In the genomic region with DNA sequence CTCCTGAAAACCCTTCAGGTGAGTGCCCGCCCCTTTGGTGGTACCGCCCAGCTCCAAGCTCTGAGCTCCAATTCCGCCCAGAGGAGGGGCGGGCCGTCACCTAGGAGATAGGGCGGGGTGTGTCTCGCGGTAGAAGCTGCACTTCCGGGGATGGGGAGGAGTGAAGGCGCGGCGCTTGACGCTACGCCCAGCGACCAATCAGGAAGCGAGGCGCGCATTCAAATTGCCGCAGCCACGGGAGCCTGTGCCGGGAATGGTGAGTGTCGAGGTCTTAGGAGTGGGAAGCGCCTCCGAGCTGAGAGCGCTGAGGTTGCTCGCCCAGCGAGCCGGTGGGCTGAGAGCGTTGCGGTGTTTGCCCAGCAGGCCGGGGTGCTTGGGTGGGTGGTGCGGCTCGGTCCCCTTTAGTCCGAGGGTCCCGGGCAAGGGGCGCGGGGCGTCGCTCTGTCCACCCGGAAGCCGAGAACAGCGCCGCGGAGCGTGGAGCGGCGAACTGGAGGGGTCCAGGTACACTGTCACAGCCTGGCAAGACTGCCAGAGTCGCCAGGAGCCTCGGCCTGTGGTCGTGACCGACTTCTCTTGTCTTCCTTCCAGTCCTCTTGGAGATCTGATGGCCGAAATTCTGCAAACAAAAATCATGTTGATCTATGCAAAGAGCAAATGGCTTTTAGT, we compare ENCODE assay signal across 8 mouse cellular contexts. TPM values are rescaled to one million over a fixed set of nuclear protein-coding genes. Genes with fewer than 3 reads are reported as not detected.
DNase-seq lines count a peak whose midpoint lies in the region; ATAC-seq lines count a peak whose summit lies in the region.

A gene (plus strand): TSS at position 201 of the 669 bp plus-strand sequence.

- H3K27ac ChIP-seq in forebrain, embryonic 10.5 days: peak within 1 kb of the TSS; percentile 94
- H3K27ac ChIP-seq in heart, embryonic 16.5 days (ENCODE audit: low read length): no peak within 1 kb of the TSS
- peak within 1 kb of the TSS; percentile 88 for H3K27ac ChIP-seq in liver, embryonic 15.5 days (replicated peaks)
- H3K27ac ChIP-seq in neural tube, embryonic 12.5 days: no peak within 1 kb of the TSS

- H3K4me1 ChIP-seq in forebrain, embryonic 10.5 days: peaks cover 27% of the 10 kb centered on the region
- H3K4me1 ChIP-seq in heart, embryonic 16.5 days (ENCODE audit: control insufficient read depth, insufficient read depth, low read length): peaks cover 15% of the 10 kb centered on the region
- H3K4me1 ChIP-seq in liver, embryonic 15.5 days (replicated peaks): peaks cover 47% of the 10 kb centered on the region
- H3K4me1 ChIP-seq in neural tube, embryonic 12.5 days: peaks cover 15% of the 10 kb centered on the region

- H3K27me3 ChIP-seq in forebrain, embryonic 10.5 days (ENCODE audit: poor library complexity, severe bottlenecking): no peaks in the 10 kb centered on the region
- H3K27me3 ChIP-seq in heart, embryonic 16.5 days (ENCODE audit: control insufficient read depth, insufficient read depth, low read length): no peaks in the 10 kb centered on the region
- H3K27me3 ChIP-seq in liver, embryonic 15.5 days: no peaks in the 10 kb centered on the region
- no peaks in the 10 kb centered on the region for H3K27me3 ChIP-seq in neural tube, embryonic 12.5 days (replicated peaks)

- ATAC-seq in heart, embryonic 16.5 days (replicated peaks; ENCODE audit: extremely low read depth, insufficient read depth, low FRiP score): peak; percentile 99
- peak; percentile 100 for ATAC-seq in liver, embryonic 15.5 days (ENCODE audit: insufficient read depth)
- peak; percentile 98 for ATAC-seq in neural tube, embryonic 12.5 days (ENCODE audit: low FRiP score, low read depth)

- H3K4me2 ChIP-seq in heart, embryonic 16.5 days (ENCODE audit: low read depth, low read length): peak within 1 kb of the TSS; percentile 100
- peak within 1 kb of the TSS; percentile 95 for H3K4me2 ChIP-seq in liver, embryonic 15.5 days
- H3K4me2 ChIP-seq in neural tube, embryonic 12.5 days (replicated peaks): peak within 1 kb of the TSS; percentile 98

- no peaks in the 10 kb centered on the region for H3K9me3 ChIP-seq in forebrain, embryonic 10.5 days
- no peaks in the 10 kb centered on the region for H3K9me3 ChIP-seq in heart, embryonic 16.5 days (replicated peaks; ENCODE audit: control insufficient read depth, low read length)
- H3K9me3 ChIP-seq in liver, embryonic 15.5 days (replicated peaks): no peaks in the 10 kb centered on the region
- no peaks in the 10 kb centered on the region for H3K9me3 ChIP-seq in neural tube, embryonic 12.5 days

- H3K4me3 ChIP-seq in forebrain, embryonic 10.5 days: peak within 1 kb of the TSS; percentile 82
- peak within 1 kb of the TSS; percentile 84 for H3K4me3 ChIP-seq in heart, embryonic 16.5 days (ENCODE audit: low read length)
- H3K4me3 ChIP-seq in liver, embryonic 15.5 days (replicated peaks): peak within 1 kb of the TSS; percentile 98
- peak within 1 kb of the TSS; percentile 59 for H3K4me3 ChIP-seq in neural tube, embryonic 12.5 days

- H3K36me3 ChIP-seq in forebrain, embryonic 10.5 days (replicated peaks): peaks cover 34% of the 10 kb centered on the region
- peaks cover 14% of the 10 kb centered on the region for H3K36me3 ChIP-seq in heart, embryonic 16.5 days (ENCODE audit: control insufficient read depth, insufficient read depth)
- peaks cover 42% of the 10 kb centered on the region for H3K36me3 ChIP-seq in liver, embryonic 15.5 days (replicated peaks)
- peaks cover 8% of the 10 kb centered on the region; the same call in 1 of the 2 replicates for H3K36me3 ChIP-seq in neural tube, embryonic 12.5 days

- WGBS in forebrain, embryonic 10.5 days: under 1% methylated on average over 52 of the region's 52 CpGs
- WGBS in heart, embryonic 16.5 days: under 1% methylated on average over 52 of the region's 52 CpGs
- under 1% methylated on average over 52 of the region's 52 CpGs for WGBS in liver, embryonic 15.5 days (ENCODE audit: insufficient replicate concordance)
- WGBS in neural tube, embryonic 12.5 days: under 1% methylated on average over 52 of the region's 52 CpGs

- peak within 1 kb of the TSS; percentile 80 for H3K9ac ChIP-seq in heart, embryonic 16.5 days (ENCODE audit: low read length)
- H3K9ac ChIP-seq in liver, embryonic 15.5 days: peak within 1 kb of the TSS; percentile 97
- H3K9ac ChIP-seq in neural tube, embryonic 12.5 days: peak within 1 kb of the TSS; percentile 57

- peak; percentile 86 to 95 for DNase-seq in CD8-positive naive resting alpha-beta T cell, adult 2 months (ENCODE audit: low read depth in 2 of 2, low spot score in 2 of 2)
- peak; percentile 95 for DNase-seq in c-Kit-positive CD71-negative TER-119-negative erythroid progenitor cells, embryonic 14.5 days (ENCODE audit: low read depth)
- DNase-seq in forebrain, embryonic 10.5 days (ENCODE audit: extremely low spot score, low spot score): peak; percentile 98
- DNase-seq in kidney, postnatal 36 days: peak; percentile 97 to 99
- DNase-seq in telencephalon, adult 2 months (ENCODE audit: low read depth, low spot score): peak; percentile 84

RNA-seq across cellular contexts. Expression of the gene that starts here (rescaled TPM):
- polyA plus RNA-seq in forebrain, embryonic 10.5 days (2016; fragmentation: Nextera tagmentation; extraction: Ambion mirVana): 8.8 and 10.0 TPM in 2 replicates
- 2.9 and 4.1 TPM in 2 replicates for polyA plus RNA-seq in heart, embryonic 16.5 days (2015; fragmentation: Nextera tagmentation; extraction: Ambion mirVana)
- 6.0 and 6.4 TPM in 2 replicates for polyA plus RNA-seq in liver, embryonic 15.5 days (2015; fragmentation: Nextera tagmentation; extraction: Ambion mirVana)
- polyA plus RNA-seq in neural tube, embryonic 12.5 days (2016; fragmentation: Nextera tagmentation; extraction: Ambion mirVana): 3.9 and 5.6 TPM in 2 replicates

Comparison
In these comparisons a context has a peak if more than half of its experiments do, and no peak if none do; other contexts are left out.
1. H3K27ac ChIP-seq: peak in forebrain, embryonic 10.5 days (single experiment) and liver, embryonic 15.5 days (single experiment); none in heart, embryonic 16.5 days (single experiment) and neural tube, embryonic 12.5 days (single experiment).
2. Peak in every context shown above with its lines, with median percentiles within 50 percentile points of each other: DNase-seq, H3K4me3 ChIP-seq, ATAC-seq, H3K4me2 ChIP-seq and H3K9ac ChIP-seq.